ENCODE assay signal across 8 mouse cellular contexts in the genomic region with DNA sequence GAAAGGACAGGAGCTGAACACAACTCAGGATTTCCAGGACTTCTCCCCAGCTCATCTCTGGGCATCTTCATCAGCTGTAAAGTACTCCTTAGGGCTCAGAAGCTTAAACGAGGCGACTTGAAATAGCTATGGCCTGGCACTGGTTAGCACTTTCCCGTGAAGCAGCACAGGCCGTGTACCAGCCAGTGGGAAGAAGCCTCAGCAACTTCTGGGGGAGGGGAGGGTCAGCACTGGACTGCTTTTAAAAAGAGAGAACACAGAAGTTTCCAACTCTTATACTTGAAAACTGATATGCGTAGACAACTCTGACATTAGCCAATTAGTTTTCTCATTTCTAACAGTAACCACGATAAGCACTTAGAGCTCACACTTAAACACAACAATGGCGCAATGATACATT. TPM values are rescaled to one million over a fixed set of nuclear protein-coding genes. Genes with fewer than 3 reads are reported as not detected.
DNase-seq lines count a peak whose midpoint lies in the region; ATAC-seq and TF ChIP-seq lines count a peak whose summit lies in the region.

No protein-coding gene starts in this region.

- 53% methylated on average over 7 of the region's 7 CpGs for WGBS in forebrain, embryonic 13.5 days
- WGBS in neural tube, embryonic 14.5 days: 49% methylated on average over 7 of the region's 7 CpGs

- intact Hi-C loops in left cerebral cortex, adult 2 months (cut with DNase I): loop anchor here (10.0 kb wide), 1 partner anchor 636 kb away; the partner anchor contains the start of gene Otx1
- intact Hi-C loops in left cerebral cortex, postnatal 36 days (cut with DNase I): no loop called here

- no peak for ATAC-seq in forebrain, embryonic 13.5 days
- no peak for ATAC-seq in neural tube, embryonic 14.5 days (ENCODE audit: low read depth)
- ATAC-seq in erythroid progenitor cell, adult 5-6 weeks (replicated peaks; ENCODE audit: low FRiP score, poor library complexity, severe bottlenecking): no peak
- ATAC-seq in megakaryocyte progenitor cell, adult 5-6 weeks (replicated peaks; ENCODE audit: poor library complexity): no peak

- H3K9me3 ChIP-seq in forebrain, embryonic 13.5 days (replicated peaks): no peaks in the 10 kb centered on the region
- H3K9me3 ChIP-seq in neural tube, embryonic 14.5 days (ENCODE audit: control insufficient read depth, low read length): no peaks in the 10 kb centered on the region

- H3K9ac ChIP-seq in forebrain, embryonic 13.5 days: no peak overlapping the region
- no peak overlapping the region for H3K9ac ChIP-seq in neural tube, embryonic 14.5 days (replicated peaks; ENCODE audit: low read depth, low read length)

- no peaks in the 10 kb centered on the region for H3K36me3 ChIP-seq in forebrain, embryonic 13.5 days (ENCODE audit: poor library complexity, severe bottlenecking)
- no peaks in the 10 kb centered on the region for H3K36me3 ChIP-seq in neural tube, embryonic 14.5 days (ENCODE audit: control insufficient read depth, insufficient read depth, low read length)

- no peak overlapping the region; the same call in 1 of the 2 replicates for H3K27ac ChIP-seq in left cerebral cortex, adult 2 months
- no peak overlapping the region for H3K27ac ChIP-seq in forebrain, embryonic 13.5 days
- no peak overlapping the region for H3K27ac ChIP-seq in neural tube, embryonic 14.5 days (ENCODE audit: low read depth, low read length)

- H3K4me2 ChIP-seq in forebrain, embryonic 13.5 days: peak overlapping the region; percentile 63
- H3K4me2 ChIP-seq in neural tube, embryonic 14.5 days (ENCODE audit: low read depth, low read length): peak overlapping the region; percentile 51

- H3K4me1 ChIP-seq in forebrain, embryonic 13.5 days: peaks cover 24% of the 10 kb centered on the region
- H3K4me1 ChIP-seq in neural tube, embryonic 14.5 days (ENCODE audit: control insufficient read depth, insufficient read depth, low read length): 0 out of 2 replicates have a peak, but pooled peaks cover 7% of the 10 kb centered on the region

- DNase-seq in left cerebral cortex, adult 2 months (ENCODE audit: extremely low spot score in 1 of 2, low spot score in 2 of 2): no peak
- DNase-seq in left cerebral cortex, postnatal 36 days (ENCODE audit: low spot score in 2 of 2): no peak
- peak; percentile 47 to 60 for DNase-seq in kidney, postnatal 36 days
- DNase-seq in adrenal gland, adult 18-20 months (ENCODE audit: low spot score in 2 of 2): no peak

- no peaks in the 10 kb centered on the region for H3K27me3 ChIP-seq in forebrain, embryonic 13.5 days
- H3K27me3 ChIP-seq in neural tube, embryonic 14.5 days (ENCODE audit: control insufficient read depth, insufficient read depth, low read length): no peaks in the 10 kb centered on the region

- H3K4me3 ChIP-seq in left cerebral cortex, adult 2 months: peak overlapping the region; percentile 66; the same call in 1 of the 2 replicates
- H3K4me3 ChIP-seq in forebrain, embryonic 13.5 days: no peak overlapping the region
- peak overlapping the region; percentile 6; the same call in 1 of the 2 replicates for H3K4me3 ChIP-seq in neural tube, embryonic 14.5 days (ENCODE audit: low read depth, low read length)

- no peak for TF ChIP-seq CTCF in left cerebral cortex, adult 2 months (IDR thresholded peaks at IDR 0.05)

RNA-seq across cellular contexts. Expression of gene Ugp2, which starts 2.5 kb away (rescaled TPM):
- 10 to 100 TPM; 69.0 to 76.3 TPM for total RNA-seq in left cerebral cortex, adult 2 months (2021)
- 10 to 100 TPM; 71.0 to 73.6 TPM for total RNA-seq in left cerebral cortex, postnatal 36 days (2021)
- 48.8 and 52.6 TPM in 2 replicates for polyA plus RNA-seq in forebrain, embryonic 13.5 days (2015; fragmentation: Nextera tagmentation; extraction: Ambion mirVana)
- polyA plus RNA-seq in neural tube, embryonic 14.5 days (2014; fragmentation: Nextera tagmentation; extraction: Ambion mirVana): 55.7 and 62.2 TPM in 2 replicates
- total RNA-seq in adrenal gland, adult 18-20 months (2021): 100 to 1,000 TPM in 1 of 2 experiments, 10 to 100 TPM in 1; 99.2 to 169 TPM
- 17.7 and 28.1 TPM in 2 replicates for total RNA-seq in erythroid progenitor cell, adult 5-6 weeks (2015; ENCODE audit: low replicate concordance)
- total RNA-seq in erythroid progenitor cell, adult 5-6 weeks (2017; ENCODE audit: low replicate concordance): 13.5 and 16.1 TPM in 2 replicates
- 63.3 and 64.7 TPM in 2 replicates for total RNA-seq in megakaryocyte progenitor cell, adult 5-6 weeks (2015)
- total RNA-seq in megakaryocyte progenitor cell, adult 5-6 weeks (2017): 55.0 and 72.3 TPM in 2 replicates

Comparison
In these comparisons a context has a peak if more than half of its experiments do, and no peak if none do; other contexts are left out.
1. DNase-seq: peak in kidney, postnatal 36 days (2 of 2); none in left cerebral cortex, adult 2 months (0 of 2), left cerebral cortex, postnatal 36 days (0 of 2) and adrenal gland, adult 18-20 months (0 of 2).